Mouse (Mus musculus) B cell, adult 67 days (primary cell): Measurements from ENCODE around the gene Sag. TPM values are rescaled to one million over a fixed set of nuclear protein-coding genes. Genes with fewer than 3 reads are reported as not detected.

ENCODE experiments used
- total RNA-seq, 2 experiments: library from RNA; stranded (reverse); gene quantifications; 4 replicates each; pipeline ENCODE4 v1.2.4; 2023

Gene Sag
- total RNA-seq: 1 to 10 TPM; 8.9 to 9.6 TPM

DNA sequence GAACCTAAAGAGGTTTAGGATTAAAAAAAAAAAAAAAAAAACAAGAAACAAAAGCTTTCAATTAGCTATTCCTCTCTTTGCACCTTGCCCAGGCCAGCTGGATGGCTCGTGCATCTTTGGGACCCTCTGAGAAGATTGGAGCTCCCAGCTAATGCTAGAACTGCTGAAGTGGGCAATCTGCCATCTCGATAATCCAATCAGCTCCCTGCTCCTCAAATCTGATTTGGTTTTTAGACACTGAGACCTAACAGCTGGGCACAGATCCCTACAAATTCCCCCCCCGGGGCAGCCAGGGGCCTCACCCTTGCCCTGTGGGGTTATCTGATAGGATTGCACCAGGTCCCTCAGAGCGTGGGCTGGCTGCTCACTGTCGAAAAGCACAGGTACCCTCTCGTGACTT lies at the start of gene Sag:
Gene Sag, plus strand, starts transcription at position 105 of the 400 bp plus-strand sequence.

DNA sequence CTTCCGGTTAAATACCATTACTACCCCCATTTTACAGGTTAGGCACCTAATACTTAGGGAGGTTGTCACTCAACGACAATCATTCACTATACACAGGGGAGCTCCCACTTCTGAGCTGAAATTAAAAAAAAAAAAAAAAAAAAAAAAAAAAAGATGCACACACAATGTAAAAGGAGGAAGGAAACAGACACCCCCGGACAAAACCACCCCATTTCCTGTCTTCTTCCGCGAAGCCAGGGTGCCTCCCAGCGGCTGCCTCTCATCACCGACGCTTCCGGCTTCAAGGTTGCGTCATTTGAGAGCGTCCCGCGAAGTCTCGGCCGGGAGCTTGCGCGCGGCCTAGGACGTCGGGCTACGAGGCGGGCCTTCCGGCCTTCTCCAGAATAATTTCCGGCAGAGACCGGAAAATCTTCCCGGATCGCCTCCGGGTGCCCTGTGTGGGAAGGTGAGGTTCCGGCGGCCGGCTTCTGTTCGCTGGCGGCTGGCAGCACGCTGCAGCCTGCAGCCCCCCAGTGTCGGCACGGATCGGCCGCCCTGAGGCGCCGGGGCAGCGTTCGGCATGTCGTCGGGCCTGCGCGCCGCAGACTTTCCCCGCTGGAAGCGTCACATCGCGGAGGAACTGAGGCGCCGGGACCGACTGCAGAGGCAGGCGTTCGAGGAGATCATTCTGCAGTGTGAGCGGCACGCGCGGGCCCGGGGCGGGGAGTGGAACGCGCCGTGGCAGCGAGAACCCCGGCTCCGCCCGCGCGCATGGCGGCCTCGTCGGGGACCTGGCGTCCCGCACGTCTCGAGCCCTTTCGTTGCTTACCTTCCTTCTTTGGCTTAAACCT lies 47.6 kb upstream of the Sag start, which contains the start of gene Atg16l1:
Gene Atg16l1, plus strand, starts transcription at position 230 of the 830 bp plus-strand sequence.

DNA sequence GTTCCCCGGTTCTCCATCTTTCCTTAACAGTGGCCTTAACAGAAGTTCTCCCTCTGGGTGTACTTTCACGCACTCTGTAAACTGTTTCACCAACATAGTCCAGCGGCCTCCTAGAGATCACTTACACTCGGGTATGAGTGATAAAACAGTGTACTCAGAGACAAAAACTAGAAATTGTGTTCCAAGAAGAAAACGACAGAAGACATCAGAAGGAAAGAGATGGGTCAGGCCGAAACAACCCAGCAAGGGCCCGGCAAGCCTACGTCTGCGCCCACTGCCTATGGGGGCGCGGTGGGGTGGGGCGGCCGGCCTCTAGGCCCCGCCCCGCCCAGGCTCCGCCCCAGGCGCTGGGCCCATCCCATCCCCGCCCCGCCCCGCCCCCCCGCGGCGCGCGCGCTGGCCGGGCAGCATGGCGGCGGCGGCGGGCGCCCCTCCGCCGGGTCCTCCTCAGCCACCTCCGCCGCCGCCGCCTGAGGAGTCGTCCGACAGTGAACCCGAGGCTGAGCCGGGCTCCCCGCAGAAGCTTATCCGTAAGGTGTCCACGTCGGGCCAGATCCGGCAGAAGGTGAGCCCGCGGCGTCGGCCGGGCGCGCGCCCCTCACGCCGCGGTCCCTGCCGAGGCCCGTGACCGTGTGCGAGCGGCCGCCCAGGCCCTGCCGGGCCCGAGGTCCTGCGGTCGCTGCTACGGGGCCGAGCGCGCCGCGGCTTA lies 49.6 kb downstream of the Sag start, which contains the start of gene Dgkd:
Gene Dgkd, plus strand, starts transcription at position 396 of the 709 bp plus-strand sequence.

Other genes with a start within 250 kb of the Sag start
- gene Ngef, start 229.8 kb upstream of the Sag start, total RNA-seq: not detected
- 100 to 1,000 TPM; 689 to 737 TPM for gene Inpp5d, start 183.4 kb upstream of the Sag start, total RNA-seq
- 100 to 1,000 TPM; 109 to 115 TPM for gene Atg16l1, start 47.8 kb upstream of the Sag start, total RNA-seq
- 100 to 1,000 TPM; 413 to 500 TPM for gene Dgkd, start 49.6 kb downstream of the Sag start, total RNA-seq
- 10 to 100 TPM; 23.5 to 26.5 TPM for gene Usp40, start 204.9 kb downstream of the Sag start, total RNA-seq